Mouse (Mus musculus): ENCODE data around the gene Mpdu1. TPM values are rescaled to one million over a fixed set of nuclear protein-coding genes. Genes with fewer than 3 reads are reported as not detected.

Gene Mpdu1
- total RNA-seq, 2 experiments from 2014 or later: 12.2 to 28.4 TPM

- ATAC-seq (replicated peaks; ENCODE audit: low FRiP score, poor library complexity, severe bottlenecking): no peak
These were observed 30.4 kb upstream of the Mpdu1 start for GRCm38 (mm10) chr11:69692863-69693262.

- ATAC-seq (replicated peaks; ENCODE audit: low FRiP score, poor library complexity, severe bottlenecking): no peak
These were observed 29.9 kb upstream of the Mpdu1 start for GRCm38 (mm10) chr11:69692196-69692811.

DNA sequence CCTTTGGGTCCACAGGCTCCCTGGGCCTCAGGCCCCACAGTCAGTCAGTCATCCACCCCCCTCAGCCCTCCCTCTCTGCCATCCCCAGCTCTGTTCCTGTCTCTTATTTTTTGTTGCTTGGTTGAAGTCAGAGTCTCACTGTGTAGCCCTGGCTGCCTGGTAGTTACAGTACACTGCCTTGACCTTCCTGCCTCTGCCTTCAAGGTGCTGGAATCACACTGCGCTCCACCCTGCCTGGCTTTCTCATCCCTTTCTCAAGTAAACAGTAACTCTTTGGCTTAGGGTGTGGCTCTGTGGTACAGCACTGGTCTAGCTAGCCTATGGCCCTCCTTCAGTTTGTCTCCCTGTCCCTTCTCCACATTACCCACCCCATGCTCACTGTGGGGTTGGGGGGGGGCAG, 27.4 kb upstream of the Mpdu1 start:
- ATAC-seq (replicated peaks; ENCODE audit: low FRiP score, poor library complexity, severe bottlenecking): no peak

GRCm38 (mm10) chr11:69687061-69687460, 24.6 kb upstream of the Mpdu1 start:
- ATAC-seq (replicated peaks; ENCODE audit: low FRiP score, poor library complexity, severe bottlenecking): no peak

DNA sequence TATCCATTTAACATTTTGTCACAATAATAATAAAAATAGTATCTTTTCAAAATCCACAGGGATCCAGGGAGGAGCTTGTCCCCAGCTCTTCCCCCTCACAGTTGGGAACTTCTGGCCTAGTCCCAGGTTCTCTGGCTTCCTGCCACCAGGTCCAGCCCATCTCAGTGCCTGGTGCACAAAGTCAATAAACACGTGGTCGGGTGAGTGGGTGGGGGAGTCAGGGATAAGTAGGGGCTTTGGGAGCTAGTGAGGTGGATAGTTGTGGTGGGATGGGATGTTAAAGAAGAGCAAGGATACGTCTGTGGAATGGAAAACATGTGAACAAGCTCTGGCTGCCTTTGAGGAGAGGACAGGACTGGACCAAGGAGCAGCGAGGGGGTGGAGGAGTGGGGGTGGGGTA, 23.9 kb upstream of the Mpdu1 start:
- ATAC-seq (replicated peaks; ENCODE audit: low FRiP score, poor library complexity, severe bottlenecking): no peak

DNA sequence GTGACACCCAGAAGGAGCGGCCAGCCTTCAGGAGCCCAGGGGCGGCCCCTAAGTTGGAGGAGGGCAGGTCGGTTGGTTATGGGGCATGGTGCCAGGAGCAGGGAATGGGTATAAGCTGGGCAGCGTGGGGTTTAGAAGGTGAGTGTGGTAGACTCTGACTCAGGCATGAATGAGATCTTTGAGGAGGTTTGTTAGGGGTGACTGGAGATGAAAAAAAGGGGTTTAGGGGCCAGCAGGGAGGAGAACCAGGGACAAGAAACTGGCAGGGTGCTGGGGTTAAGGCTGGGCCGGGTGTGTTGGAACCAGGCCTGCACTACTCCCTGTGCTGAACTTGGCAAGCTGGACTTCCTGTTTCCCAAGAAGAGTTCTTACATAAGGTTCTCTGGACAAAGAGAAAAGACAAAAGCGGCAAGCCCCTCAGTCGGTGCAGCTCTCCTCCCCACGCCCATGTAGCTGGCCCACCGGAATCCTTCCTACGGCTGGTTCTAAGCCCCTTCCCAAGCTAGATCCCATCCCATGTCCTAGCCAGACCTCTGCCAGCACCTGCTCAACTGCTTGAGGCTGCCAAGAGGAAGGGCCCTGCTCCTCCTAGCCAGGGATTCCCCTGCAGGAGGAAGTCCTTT, 23.2 kb upstream of the Mpdu1 start, which contains the start of gene Tnfsf13:
Gene Tnfsf13, minus strand, starts transcription at position 259 of the 623 bp plus-strand sequence.
- ATAC-seq (replicated peaks; ENCODE audit: low FRiP score, poor library complexity, severe bottlenecking): peak; percentile 22; the same call in 1 of the 2 replicates

- no peak for ATAC-seq (replicated peaks; ENCODE audit: low FRiP score, poor library complexity, severe bottlenecking)
These were observed 22.5 kb upstream of the Mpdu1 start for GRCm38 (mm10) chr11:69684936-69685335.

GRCm38 (mm10) chr11:69684128-69684745, 21.8 kb upstream of the Mpdu1 start:
- ATAC-seq (replicated peaks; ENCODE audit: low FRiP score, poor library complexity, severe bottlenecking): no peak

DNA sequence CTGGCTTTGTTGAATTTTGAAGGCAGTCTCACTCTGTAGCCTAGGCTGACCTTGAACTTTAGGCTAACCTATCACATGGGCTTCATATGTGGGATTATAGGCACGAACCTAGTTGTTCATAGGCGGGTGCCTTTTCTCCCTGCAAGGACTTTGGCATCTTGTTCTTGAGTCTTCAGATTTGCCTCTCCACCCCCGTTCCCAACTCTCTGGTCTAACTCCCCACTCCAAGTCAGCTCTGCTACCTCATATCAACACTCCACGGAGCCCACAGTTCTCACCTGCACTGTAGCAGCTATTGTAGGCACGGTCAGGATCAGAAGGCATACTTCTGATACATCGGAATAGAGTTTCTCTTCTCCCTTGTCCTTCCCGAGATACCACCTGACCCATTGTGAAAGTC, 21.1 kb upstream of the Mpdu1 start:
- no peak for ATAC-seq (replicated peaks; ENCODE audit: low FRiP score, poor library complexity, severe bottlenecking)

- ATAC-seq (replicated peaks; ENCODE audit: low FRiP score, poor library complexity, severe bottlenecking): peak; percentile 65
These were observed 20.5 kb upstream of the Mpdu1 start for GRCm38 (mm10) chr11:69682840-69683533.

DNA sequence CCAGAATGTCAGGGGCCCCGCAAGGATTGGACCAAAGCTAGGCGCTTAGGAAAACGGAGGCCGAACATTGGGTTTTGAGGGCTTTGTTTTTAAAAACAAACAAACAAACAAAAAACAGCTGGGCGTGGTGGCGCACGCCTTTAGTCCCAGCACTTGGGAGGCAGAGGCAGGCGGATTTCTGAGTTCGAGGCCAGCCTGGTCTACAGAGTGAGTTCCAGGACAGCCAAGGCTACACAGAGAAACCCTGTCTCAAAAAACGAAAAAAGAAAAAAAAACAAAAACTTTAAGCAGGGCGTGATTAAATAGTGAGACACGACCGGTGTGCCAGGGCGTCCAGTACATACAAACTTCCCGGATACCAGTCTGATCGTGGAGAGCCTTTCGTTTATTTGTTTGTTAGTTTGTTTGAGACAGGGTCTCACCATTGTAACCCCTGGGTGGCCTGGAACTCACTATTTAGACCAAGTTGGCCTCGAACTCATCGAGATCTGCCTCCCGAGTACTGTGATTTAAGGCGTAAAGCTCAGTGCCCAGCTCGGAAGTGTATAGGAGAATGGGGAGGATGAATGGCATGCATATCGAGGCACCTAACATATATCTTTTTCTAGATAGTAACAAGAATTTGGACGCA, 19.9 kb upstream of the Mpdu1 start:
- peak; percentile 3; the same call in 1 of the 2 replicates for ATAC-seq (replicated peaks; ENCODE audit: low FRiP score, poor library complexity, severe bottlenecking)

DNA sequence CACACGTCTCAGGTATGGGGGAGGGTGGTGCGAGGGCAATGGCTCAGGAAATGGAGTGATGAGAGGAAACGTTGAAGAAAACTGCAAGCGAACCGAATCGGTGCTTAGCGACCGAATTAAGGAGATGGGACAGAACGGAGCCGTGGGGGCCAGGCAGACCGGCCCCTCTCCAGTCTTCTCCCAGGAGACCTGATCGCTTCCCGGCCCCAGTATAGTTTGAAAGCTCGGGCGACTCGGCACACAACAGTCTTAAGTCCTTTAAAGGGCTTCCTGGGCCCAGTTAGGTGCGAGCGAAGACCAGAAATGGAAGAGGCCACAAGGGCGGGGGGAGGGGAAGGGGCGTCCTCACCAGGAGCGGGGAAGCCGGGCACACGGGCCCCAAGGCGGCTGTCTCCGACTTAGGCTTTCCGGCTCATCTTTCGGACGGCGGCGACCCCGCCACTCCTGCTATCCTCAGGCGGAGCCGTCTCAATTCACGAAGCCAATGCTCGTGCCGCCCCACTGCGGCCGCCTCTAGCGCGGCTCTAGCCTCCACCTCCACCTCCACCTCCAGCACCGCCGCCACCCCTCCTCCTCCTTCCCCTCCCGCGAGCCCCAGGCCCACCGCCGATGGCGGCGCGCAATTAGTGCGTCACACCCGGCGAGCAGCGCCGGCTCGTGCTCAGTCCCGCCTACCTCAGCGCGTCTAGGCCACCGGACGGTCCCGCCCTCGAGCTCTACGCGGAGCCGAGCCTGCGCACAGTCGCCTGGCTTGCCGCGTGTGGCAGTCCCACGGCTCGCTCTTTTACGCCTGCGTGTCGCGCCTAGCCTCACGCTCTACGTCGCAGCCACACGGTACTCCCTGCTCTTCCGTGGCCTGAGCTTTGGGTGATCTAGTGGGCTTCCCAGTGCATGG, 19.1 kb upstream of the Mpdu1 start, which contains the start of gene Senp3:
Gene Senp3, minus strand, starts transcription at position 771 of the 895 bp plus-strand sequence.
- peak; percentile 90 for ATAC-seq (replicated peaks; ENCODE audit: low FRiP score, poor library complexity, severe bottlenecking)

GRCm38 (mm10) chr11:69680136-69680855, 17.9 kb upstream of the Mpdu1 start:
- ATAC-seq (replicated peaks; ENCODE audit: low FRiP score, poor library complexity, severe bottlenecking): no peak

DNA sequence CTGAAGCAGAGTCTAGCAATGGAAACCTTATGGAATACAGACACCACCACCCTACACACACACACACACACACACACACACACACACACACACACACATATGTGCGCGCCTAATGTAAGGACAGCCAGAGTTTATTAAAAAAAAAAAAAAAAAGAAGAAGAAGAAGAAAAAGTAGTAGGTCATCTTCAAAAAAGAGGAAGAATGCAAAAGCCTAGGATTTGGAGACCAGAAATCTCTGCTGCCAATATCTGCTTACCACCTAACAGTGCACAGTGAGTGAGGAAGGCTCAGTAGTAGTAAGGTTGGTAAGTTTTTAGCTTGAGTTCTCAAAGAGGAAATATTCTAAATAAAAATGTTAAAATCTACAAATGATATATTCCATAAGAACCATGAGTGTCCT, 16.7 kb upstream of the Mpdu1 start:
- no peak for ATAC-seq (replicated peaks; ENCODE audit: low FRiP score, poor library complexity, severe bottlenecking)

GRCm38 (mm10) chr11:69672211-69672706, 9.8 kb upstream of the Mpdu1 start, which contains the start of gene Eif4a1:
Gene Eif4a1 (minus strand): TSS chr11:69672423.
- peak; percentile 89 for ATAC-seq (replicated peaks; ENCODE audit: low FRiP score, poor library complexity, severe bottlenecking)

GRCm38 (mm10) chr11:69671726-69672124, 9.3 kb upstream of the Mpdu1 start:
- ATAC-seq (replicated peaks; ENCODE audit: low FRiP score, poor library complexity, severe bottlenecking): peak; percentile 11

- ATAC-seq (replicated peaks; ENCODE audit: low FRiP score, poor library complexity, severe bottlenecking): peak; percentile 69
These were observed 8.6 kb upstream of the Mpdu1 start for GRCm38 (mm10) chr11:69670786-69671725.
